Mouse (Mus musculus): ENCODE measurements around the gene Dnajc4. TPM values are rescaled to one million over a fixed set of nuclear protein-coding genes. Genes with fewer than 3 reads are reported as not detected.
A peak's percentile ranks its signal among the peaks of the same experiment; 100 is the strongest.

Dnajc4 gene
- total RNA-seq, 1 experiment from 2014 or later, result 16.4 TPM

DNA sequence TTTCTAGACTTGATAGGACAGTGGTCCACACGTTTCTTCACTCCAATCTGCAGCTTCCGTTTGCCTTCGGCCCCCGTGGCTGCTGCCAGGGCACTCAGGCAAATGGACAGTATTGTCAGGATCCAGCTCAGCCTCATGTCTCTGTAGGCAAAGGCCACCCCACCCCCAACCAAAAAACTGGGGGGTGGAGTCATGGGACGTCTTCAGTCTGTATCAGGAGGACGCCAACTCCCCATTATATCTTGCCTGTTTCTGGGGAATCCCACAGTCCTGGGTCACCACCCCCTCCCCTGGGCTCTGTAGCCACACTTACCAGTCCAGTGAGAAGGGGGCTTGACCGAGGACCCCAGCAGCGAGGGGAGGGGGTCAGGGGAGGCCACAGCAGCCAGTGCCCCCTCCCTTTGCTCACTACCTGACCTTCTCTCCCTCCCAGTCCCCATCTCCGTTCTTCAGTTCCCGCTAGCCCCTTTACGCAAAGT is 13.3 kb downstream of the Dnajc4 start:
- no peak for ATAC-seq (ENCODE audit: extremely low read depth, insufficient number of reproducible peaks, low FRiP score, poor library complexity, severe bottlenecking)

DNA sequence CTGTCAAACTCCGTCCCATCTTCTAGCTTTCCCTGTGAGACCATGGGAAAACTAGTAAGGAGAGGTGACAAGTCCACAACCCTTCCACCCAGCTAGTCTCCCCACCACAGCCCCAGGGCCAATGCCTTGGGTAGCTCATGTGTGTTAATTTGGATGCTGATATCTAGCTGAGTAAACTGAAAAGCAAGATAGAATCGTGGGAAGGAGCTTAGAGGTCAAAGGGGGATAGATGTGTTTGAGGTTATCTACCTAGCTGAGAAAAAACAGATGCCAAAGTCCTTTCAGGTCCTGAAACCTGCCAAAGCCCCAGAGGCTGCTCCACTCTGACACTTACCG is 13.8 kb downstream of the Dnajc4 start:
- ATAC-seq (ENCODE audit: extremely low read depth, insufficient number of reproducible peaks, low FRiP score, poor library complexity, severe bottlenecking), result no peak

DNA sequence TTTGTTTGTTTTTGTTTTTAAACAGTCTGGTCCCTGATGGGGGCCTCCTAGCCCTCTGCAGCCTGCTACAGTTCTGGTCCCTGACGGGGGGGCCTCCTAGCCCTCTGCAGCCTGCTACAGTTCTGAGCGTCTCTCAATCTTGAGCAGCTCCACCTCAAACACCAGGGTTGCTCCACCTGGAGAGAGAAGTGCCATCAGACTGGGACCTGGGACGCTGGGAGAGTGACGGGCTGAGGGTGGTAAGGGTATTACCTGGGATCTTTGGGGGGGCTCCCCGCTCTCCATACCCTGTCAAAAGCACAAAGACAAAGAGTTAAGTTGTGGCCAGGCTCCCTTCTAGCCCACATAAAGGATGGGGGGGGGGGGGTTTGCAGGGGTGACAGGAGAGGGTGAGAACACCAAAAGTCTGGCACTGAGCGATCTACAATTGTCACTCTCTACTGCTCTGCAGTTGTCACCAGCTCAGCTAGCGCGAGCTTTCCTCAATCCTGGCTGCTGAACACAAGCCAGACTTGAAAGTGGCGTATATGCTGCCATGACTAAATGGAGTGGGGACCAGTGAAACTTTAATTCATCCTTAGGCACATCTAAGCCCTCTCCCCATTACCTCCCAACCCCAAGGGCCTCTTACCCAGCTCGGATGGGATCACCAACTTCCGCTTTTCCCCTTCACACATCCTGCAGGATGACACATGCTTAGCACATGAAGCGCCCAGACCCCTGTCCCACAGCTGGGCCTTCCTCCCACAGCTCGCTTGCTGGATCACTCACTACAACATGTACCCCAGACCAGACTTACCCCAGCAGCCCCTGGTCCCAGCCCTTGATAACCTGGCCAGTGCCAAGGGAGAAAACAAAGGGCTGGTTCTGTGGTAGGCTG is 14.4 kb downstream of the Dnajc4 start:
- ATAC-seq (ENCODE audit: extremely low read depth, insufficient number of reproducible peaks, low FRiP score, poor library complexity, severe bottlenecking), result no peak

DNA sequence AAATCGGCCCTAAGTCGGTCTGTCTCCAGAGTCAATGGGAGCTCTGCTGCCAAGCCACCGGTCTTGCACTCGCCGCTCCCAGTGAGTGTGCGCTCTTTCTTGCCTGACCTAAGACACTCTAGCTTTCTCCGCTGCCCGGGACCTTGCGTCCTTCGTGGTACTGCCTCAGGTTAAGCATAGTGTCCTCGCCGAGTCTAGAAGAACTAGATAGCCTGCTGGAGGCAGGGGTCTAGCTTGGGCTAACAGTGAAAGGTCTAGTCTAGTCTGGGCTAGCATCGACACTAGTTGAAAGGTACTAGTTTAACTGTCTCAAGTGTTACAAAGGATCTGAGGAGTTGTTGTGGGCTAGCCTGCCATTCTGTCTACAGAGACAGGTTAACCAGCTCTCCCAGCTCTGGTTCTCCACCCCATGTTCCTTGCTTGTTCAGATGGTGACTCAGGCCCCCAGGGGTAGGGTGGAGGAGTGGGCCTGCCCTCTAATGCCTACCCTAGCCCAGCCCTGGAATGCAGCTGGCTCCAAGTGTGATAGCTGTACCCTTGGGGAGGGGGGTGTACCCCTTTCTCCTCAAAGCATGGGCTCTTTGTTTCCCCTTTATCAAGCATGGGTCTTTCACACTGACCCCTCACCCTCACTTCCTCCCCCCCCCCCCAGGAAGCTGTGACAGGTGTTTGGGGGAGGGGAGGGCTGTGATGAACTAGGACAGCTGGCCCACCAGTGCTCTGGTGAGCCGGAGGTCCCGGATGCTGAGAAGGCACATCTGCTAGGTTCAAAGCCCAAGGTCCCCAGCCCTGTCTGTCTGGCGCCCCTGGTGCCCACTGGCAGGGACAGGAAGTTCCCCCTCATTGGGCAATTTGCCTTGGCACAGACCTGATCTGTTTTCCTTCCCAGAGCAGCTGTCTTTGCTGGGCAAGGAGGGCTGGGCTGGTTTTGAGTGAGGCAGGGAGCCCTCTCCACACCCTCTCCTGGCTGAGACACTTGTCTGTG is 16.5 kb downstream of the Dnajc4 start, which contains the start of gene Plcb3:
TSS of gene Plcb3 (minus strand) at position 934 of the 985 bp plus-strand sequence.
- ATAC-seq (ENCODE audit: extremely low read depth, insufficient number of reproducible peaks, low FRiP score, poor library complexity, severe bottlenecking), result no peak

- peak; percentile 60 for ATAC-seq (ENCODE audit: extremely low read depth, insufficient number of reproducible peaks, low FRiP score, poor library complexity, severe bottlenecking)
These were observed 17.9 kb downstream of the Dnajc4 start, which contains the start of gene Ppp1r14b for GRCm38 (mm10) chr19:6974211-6975205. Gene Ppp1r14b (plus strand): TSS chr19:6974968.

- no peak for ATAC-seq (ENCODE audit: extremely low read depth, insufficient number of reproducible peaks, low FRiP score, poor library complexity, severe bottlenecking)
These were observed 18.7 kb downstream of the Dnajc4 start for GRCm38 (mm10) chr19:6973581-6974190.

- no peak for ATAC-seq (ENCODE audit: extremely low read depth, insufficient number of reproducible peaks, low FRiP score, poor library complexity, severe bottlenecking)
These were observed 20.0 kb downstream of the Dnajc4 start for GRCm38 (mm10) chr19:6972247-6972917.

DNA sequence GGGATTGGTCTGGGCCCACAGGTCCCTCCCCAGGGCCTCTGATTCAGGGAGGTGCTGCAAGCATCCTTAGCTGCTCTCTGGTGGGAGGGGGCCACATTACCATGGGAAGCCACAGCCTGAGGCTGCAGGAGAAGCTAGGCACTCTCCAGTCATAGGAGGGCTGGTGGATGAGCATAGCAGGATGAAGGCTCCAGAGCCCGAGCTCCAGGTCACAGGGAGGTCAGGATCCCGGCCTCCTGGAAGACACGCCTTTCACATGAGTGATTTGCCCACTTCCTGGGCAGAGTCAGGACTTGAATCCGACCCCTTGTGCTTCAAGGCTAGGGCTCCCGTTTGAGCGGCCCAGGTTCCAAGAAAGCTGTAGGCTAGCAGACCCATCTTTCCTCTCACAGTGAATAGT is 20.7 kb downstream of the Dnajc4 start:
- ATAC-seq (ENCODE audit: extremely low read depth, insufficient number of reproducible peaks, low FRiP score, poor library complexity, severe bottlenecking), result no peak

- no peak for ATAC-seq (ENCODE audit: extremely low read depth, insufficient number of reproducible peaks, low FRiP score, poor library complexity, severe bottlenecking)
These were observed 21.8 kb downstream of the Dnajc4 start for GRCm38 (mm10) chr19:6970460-6971085.

DNA sequence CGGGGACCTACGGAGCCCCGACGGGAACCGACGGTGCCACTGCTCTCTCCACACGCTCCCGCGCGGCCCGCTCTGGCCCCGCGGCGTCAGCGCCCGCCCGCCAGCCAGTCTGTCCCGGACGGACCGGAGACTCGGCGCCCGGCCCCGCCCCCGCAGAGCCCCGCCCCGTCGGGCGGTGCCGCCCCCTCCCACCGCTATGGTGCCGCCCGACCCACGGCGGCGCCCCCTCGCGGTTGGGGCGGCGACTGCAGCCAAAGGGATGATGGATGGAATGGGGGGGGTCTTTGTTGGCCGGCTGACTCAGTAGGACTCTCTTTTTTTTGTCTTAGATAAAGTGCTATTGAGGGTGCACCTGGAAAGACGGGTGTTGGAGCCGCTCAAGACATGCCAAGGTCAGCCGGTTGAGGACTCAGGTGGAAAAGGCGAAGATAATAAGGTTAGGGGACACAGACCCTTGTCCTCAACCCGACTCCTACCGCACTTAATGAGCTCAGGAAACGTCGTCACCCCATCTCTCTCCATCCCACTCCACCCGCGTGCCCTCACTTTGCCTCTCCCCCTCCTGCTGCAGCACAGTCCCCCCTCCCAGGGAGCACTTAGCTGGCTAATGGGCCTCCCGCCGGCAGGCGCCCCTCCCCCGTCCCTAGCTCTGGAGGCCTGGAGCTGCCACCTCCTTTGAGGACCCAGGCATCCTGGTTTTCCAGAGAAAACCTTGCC is 22.5 kb downstream of the Dnajc4 start:
- ATAC-seq (ENCODE audit: extremely low read depth, insufficient number of reproducible peaks, low FRiP score, poor library complexity, severe bottlenecking), result peak; percentile 21; the same call in 1 of the 2 replicates

- no peak for ATAC-seq (ENCODE audit: extremely low read depth, insufficient number of reproducible peaks, low FRiP score, poor library complexity, severe bottlenecking)
These were observed 23.1 kb downstream of the Dnajc4 start for GRCm38 (mm10) chr19:6969291-6969664.

GRCm38 (mm10) chr19:6968491-6969271 is 23.7 kb downstream of the Dnajc4 start:
- ATAC-seq (ENCODE audit: extremely low read depth, insufficient number of reproducible peaks, low FRiP score, poor library complexity, severe bottlenecking), result no peak

DNA sequence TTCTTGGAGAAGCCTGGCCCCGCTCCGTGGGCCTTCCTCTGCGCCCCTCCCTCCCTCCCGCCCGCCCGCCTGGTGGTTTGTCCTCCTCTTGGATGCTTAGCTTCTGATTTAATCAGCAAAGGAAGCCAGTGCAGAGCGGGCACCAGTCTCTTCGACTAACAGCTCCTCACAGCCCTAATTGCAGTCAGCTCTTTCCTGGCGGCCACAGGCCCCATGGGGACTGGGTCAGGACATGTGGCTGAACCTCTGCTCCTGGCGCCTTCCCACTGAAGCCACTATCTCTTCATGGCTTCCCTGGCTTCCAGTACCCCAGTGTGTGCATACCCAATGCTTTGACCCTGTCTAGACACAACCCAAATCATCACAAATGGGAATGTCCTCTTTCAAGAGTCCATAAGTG is 35.9 kb downstream of the Dnajc4 start:
- no peak for ATAC-seq (ENCODE audit: extremely low read depth, insufficient number of reproducible peaks, low FRiP score, poor library complexity, severe bottlenecking)

DNA sequence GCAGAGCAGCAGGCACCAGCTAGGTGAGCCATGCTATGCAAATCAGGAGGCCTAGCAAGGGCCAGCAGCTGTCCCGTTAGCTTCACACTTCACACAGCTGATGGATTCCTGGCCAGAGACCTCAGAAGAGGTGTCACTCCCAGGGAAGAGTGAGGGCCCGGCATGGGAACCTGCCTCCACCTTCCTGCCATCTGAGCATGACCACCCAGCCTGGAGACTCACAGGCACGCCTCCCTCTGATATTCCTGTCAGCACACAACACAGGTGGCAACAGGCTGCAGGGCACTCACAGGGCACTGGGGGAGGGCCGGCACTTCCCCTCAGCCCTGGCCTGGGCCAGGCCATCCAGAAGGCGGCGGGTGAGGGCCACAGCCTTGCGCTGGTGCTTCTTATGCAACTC is 36.9 kb downstream of the Dnajc4 start:
- no peak for ATAC-seq (ENCODE audit: extremely low read depth, insufficient number of reproducible peaks, low FRiP score, poor library complexity, severe bottlenecking)

GRCm38 (mm10) chr19:6954046-6954445 is 38.3 kb downstream of the Dnajc4 start:
- ATAC-seq (ENCODE audit: extremely low read depth, insufficient number of reproducible peaks, low FRiP score, poor library complexity, severe bottlenecking), result no peak

DNA sequence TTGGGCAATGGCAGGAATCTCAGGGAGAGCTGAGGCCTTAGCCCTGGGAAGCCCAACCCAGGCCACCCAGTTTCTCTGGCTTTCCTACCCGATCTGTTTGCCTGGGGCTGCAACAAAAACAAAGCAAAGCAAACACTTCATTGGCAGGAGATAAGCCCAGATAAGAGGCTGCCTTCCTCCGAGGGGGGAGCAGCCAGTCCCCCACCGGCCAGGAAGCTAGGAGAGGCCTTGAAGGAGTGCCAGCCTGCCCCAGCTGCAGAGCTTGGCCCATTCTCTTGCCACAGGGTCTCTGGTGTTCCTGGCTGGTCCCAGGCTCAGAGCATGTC is 39.7 kb downstream of the Dnajc4 start:
- no peak for ATAC-seq (ENCODE audit: extremely low read depth, insufficient number of reproducible peaks, low FRiP score, poor library complexity, severe bottlenecking)

All from neutrophil, adult 5-6 weeks (primary cell).